Mouse (Mus musculus) gastrocnemius, adult 8-10 months (tissue): ENCODE data around the gene Cyp39a1. TPM values are rescaled to one million over a fixed set of nuclear protein-coding genes. Genes with fewer than 3 reads are reported as not detected.

ENCODE experiments used
- DNase-seq, 2 experiments: peaks; one replicate each; pipeline ENCODE4 v3.0.0; 2022; ENCODE audit warnings: low spot score in 2 of 2
- total RNA-seq, 4 experiments: library from RNA; stranded (reverse); gene quantifications; 2 replicates each; pipeline ENCODE4 v1.2.4; 2022

Cyp39a1 gene
- 1 to 10 TPM; 2.7 to 3.5 (median 2.8) TPM for total RNA-seq

DNA sequence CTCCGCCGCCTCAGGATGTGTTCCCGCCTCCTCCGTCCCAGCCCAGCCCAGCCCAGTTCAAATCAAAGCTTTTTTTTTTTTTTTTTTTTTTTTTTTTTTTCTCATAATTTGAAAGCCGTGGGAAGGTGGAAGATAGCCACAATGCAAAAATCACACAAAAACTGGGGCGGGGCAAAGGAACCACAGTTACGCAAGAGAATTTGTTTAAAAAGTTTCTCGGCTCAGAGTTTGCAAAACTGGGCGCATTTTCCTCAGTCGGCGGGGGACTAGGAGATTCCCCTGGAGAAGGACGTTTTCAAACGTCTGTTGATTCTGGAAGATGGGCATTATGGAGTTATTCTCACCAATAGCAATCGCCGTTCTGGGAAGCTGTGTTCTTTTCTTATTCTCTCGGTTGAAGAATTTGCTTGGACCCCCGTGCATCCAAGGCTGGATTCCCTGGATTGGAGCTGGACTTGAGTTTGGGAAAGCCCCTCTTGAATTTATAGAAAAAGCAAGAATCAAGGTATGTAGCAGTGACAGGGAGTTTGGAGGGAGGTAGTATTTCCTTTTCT is at the start of gene Cyp39a1:
Cyp39a1 (plus strand) TSS at position 136 of the 554 bp plus-strand sequence.
- DNase-seq = no peak

DNA sequence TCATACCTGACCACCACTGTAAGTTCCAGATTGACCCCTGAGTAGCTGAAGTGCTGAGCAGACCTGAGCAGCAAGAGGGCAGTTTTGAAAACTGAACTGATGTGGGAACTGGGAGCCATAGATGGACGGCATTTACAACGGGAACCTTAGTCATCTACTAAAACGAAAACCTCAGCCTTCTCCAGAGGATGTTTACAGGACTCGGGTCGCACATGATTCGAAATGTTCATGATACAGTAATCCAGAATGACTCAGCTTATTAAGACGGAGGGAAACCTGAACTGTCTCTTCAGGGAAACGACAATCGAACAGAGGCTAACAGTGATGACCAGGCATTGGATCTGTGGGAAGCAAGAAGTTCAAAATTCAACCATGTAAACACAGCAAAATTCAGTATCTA is 48.1 kb upstream of the Cyp39a1 start:
- DNase-seq = no peak

DNA sequence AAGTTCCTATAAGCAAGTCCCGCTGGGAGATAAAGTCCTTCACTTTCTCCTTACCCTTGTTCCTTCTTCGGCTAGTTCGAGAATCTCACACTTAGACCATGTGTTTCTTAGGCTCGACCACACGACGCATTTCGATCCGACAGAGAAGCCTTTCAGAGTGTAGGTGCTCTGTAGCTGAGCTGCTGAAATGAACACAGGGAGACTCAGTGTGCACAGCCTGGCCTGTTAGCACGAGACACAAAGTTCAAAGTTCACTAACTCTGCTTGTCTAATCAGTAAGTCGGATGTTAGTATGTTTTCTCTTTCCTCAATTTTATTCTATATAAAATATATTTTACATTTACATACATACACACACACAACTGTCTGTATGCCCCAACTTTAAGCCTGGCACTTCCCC is 45.1 kb upstream of the Cyp39a1 start:
- DNase-seq = no peak

DNA sequence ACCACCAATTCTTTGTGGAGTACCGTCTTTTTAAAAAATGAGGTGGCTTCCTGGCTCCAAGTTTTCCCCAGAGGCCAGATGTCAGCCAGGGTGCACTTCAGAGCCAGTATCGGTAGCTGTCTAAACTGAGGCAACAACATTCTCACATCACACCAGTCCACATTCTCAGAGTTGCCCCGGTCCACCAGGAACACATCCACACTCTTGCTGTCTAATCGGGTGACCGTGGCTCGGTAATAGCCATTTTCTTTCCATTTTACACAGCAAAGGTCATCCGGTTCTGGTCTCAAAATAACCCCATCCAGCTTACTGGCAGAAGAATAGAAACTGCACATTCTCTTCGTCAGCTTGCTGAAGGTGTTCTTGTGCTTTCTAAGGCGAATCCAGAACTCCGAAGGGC is 39.0 kb upstream of the Cyp39a1 start:
- no peak for DNase-seq

DNA sequence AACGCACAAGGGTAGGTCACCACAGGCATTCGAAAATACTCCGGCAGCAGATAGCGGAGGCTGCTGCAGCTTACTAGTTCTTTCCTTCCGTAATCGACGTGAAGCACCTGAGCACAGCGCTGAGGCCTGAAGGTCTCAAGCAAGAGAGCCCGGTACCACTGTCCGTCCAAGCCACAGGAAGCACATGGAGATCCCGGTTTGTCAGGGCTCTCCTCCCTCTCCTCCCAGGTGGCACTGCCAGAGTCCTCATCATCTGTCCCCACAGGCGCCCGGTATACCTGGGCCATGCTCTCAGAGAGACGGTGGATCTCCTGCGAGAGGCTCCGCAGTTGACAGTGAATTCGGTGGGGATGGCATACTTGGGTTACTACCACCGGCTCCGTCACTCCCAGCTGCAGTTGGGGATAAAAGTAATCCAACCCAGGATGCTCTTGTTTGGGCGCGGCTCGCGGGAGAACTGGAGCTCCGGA is 38.2 kb upstream of the Cyp39a1 start:
- DNase-seq = no peak

DNA sequence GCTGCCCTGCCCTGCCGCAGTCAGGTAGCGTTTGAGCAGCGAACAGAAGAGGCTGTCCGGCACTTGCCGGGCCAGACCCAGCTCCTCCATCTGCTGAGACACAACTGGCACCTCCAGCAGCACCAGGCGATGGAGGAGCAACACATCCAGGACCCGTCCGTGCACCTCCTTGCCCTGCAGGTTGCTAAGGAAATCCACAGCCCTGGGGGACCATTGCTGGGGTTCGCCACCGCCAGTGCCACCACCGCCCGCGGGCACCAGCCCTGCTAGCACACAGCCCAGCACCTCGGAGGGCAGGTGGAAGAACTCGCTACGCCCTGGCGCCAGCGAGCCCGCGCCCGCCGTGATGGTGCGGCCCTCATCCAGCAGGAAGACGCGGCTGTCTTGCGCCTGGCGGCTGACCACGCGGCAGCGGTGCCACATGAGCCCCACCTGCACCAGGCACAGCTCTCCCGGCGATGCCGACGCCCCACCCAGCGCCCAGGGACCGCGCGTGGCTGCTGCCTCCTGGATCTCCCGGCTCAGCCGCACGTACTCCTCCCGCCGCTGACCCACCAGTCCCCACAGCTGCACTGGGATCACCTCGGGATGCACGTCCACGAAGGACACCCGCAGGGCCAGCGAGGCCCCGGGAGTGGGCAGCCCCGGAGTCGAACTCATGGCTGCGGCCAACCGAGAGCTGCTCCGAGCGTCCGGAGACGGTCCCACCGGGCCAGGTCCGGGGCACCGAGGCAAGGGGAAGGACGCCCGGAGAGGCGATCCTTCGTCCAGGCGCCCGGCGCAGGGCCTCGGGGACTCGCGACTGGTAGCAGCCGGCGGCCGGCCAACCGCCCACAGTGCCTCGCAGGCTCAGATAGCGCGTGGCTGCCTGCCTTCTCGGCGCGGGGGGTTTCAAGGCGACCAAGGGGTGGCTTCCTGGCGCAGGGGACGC is 37.5 kb upstream of the Cyp39a1 start, which contains the start of gene Tdrd6:
Tdrd6 (minus strand) TSS at position 804 of the 931 bp plus-strand sequence.
- DNase-seq = no peak

DNA sequence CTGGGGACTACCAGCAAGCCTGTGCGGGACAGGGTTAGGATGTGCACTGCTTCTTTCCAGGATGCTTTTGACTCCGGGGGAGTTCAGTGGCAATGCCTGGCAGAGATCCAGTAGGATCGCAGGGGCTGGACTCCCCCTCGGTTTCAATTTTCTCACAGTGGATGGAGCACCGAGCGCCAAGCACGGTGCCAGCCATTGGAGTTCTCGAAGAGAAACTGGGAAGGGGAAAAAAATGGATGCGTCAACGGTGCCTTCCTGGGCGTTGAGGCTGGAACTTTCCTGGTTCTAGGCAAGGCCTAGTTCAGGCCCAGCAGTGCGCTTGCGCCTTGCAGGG is 36.8 kb upstream of the Cyp39a1 start:
- DNase-seq = no peak

DNA sequence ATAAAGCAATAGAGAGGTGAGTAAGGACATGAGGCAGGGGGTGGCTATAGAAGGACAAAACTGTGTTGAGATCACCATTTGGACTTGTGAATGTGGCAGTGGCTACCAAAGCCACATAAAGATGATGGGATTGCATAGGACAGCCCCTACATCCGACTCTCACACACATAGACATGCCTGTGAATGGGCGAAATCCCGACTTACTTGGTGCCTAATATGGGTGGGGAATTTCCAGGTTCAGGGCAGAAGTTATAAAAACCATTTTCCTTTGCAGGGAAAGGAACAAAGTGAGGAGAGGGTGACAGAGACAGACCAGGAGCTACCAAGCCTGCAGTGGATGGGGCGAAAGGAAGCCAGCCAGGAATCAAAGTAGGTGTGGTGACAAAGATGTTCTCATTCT is 30.1 kb upstream of the Cyp39a1 start:
- DNase-seq = no peak

DNA sequence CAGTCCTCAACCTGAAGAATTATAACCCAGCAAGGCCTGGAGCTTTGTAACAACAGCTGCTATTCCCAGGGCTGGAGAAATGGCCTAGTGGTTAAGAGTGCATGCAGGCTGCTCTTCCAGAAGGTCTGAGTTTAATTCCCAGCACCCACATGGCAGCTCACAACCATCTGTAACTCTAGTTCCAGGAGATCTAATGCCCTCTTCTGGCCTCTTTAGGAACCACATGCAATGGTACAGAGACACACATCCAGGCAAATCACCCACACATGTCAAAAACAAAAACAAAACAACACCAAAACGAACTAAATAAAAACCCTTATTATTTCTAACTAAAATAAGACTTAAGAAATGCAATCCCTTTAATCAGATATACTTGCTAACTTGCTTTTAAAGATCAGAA is 26.4 kb upstream of the Cyp39a1 start:
- DNase-seq = no peak

DNA sequence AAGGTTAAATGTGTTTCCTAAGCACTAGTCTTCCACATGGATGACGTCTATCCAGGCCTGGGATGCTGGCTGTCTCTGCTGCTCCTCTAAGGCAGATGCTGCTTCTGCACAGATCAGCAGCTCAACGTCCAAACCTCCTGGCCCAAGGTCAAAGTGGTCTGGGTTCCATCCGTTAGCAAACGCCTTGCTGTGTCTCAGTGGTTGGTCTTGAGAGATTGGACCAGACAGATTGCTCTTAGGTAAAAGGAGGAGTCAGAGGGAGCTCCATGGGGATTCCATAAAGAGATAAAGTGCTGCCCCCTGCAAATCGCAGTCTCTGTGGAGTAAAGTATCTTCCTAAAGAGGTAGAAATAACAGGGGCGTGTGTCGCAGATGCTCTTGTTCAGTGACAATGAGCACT is 24.0 kb upstream of the Cyp39a1 start:
- DNase-seq = no peak

DNA sequence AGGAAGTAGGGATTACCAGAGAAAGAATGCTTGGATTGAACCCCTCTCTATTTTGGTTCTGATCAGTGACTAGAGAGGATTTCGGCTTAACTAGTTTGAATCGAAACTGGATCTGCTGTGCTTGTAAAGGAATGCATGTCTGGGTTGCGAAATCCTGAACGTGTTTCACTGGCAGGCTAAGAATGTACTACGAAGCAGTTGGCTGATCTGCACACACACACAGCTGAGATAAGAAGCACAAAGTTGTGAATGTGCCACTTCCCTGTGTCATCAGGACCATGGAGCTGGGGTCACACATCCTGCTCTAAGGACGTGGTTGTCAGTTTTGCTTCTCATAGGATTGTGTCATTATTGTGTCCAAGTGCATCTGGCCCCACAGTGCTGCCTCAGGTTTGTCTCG is 22.9 kb upstream of the Cyp39a1 start:
- DNase-seq = no peak

DNA sequence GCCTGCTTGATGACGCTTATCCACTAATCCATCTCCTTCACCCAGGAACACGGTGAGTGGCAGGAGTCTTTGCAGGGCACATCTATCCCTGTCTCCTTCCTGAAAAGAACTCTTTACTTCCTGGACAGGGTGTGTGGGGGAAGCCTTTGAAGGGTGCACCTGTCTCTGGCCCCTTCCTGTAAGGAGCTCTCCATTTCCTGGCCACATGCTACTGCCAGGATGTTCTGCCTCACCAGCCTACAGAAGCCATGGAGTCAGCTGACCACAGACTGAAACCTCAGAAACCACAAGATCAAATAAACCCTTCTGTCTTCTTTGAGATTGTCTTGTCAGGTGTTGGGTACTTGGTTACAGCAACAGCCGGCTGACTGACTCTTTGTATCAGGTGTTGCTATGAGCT is 22.1 kb upstream of the Cyp39a1 start:
- DNase-seq = no peak

DNA sequence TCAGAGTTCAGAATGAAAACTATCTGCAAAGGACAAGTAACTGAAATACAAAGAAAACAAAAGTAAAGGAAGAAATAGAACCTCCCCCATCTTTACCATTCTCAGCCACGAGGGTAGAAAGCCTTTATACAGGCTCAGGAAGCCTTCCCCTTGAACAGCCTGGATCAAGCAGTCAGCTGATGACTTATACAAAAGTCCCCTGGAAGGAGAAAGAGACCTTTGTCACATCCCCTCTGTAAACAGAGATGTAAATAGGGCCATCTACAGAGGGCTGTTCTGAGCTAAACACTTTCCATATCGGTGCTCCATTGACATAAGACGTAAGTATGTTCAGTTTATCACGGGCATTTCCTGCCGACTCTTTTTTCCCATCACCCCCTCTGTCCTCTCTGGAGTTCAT is 20.3 kb upstream of the Cyp39a1 start:
- no peak for DNase-seq

DNA sequence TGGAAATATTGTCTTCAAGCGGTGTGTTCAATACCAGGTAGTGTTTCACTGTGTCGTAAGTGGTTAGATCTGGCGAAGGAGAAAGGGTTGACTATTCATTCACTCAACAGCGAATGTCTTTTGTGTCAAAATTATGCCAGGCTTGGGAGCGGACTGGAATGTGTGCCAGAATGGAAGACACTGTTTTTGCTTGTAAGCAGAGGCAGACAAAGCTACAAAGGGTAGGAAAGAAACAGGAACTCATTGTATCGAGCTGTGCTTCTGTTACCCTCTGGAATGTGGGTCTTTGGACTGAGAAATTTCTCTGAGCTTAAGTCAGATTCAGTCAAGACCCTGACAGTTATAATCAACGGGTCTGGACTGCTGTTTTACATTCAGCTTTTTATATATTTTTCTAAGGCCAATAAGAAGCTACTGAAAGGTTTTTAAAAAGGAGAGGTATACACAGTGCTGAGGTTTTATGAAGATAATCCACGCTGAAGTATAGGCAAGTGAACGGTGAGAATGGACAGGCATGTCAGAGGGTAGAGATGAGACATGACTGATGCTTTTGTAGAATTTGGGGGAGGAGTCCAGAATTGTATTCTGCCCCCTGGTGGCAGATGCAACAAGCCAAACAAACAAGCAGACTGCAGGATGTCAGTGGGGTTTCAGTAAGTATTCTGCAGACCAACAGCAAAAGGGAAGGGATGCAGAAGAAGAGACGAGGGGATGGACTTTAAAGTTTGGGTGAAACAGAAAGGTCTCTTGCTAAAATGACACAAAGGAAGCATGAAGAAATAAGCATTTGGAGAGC is 17.4 kb upstream of the Cyp39a1 start:
- DNase-seq = no peak

DNA sequence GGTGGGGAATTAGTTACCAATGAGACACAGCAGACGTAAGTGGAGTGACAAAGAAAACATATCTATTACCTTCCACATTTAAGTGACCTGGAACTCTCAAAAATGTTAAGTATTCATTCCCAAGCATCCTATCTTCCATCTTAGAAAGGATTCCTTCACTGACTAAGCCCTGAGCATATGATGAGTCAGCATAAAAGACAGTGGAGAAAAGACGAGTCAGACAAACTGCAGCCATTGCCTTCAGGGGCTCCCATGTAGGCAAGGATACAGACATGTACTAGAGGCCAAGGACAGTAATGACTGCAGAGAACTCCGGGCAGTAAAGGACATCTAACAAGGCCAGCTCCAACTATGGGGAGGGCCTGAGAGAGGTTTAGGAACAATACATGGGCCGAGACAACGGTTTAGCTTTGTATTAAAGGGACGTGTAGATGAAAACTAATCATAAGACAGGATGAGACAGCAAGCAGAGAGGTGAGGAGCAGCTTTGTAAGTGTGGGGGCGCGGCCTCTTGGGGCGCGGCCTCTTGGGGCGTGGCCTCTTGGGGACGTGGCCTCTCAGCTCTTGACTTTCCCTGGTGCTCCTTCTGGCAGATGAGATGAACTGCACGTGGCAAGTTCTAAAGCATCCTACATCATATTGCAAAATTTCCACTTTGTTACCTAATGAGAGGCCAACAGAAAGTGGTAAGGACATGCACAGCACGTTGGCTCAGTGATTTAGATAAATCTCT is 15.7 kb upstream of the Cyp39a1 start:
- no peak for DNase-seq

DNA sequence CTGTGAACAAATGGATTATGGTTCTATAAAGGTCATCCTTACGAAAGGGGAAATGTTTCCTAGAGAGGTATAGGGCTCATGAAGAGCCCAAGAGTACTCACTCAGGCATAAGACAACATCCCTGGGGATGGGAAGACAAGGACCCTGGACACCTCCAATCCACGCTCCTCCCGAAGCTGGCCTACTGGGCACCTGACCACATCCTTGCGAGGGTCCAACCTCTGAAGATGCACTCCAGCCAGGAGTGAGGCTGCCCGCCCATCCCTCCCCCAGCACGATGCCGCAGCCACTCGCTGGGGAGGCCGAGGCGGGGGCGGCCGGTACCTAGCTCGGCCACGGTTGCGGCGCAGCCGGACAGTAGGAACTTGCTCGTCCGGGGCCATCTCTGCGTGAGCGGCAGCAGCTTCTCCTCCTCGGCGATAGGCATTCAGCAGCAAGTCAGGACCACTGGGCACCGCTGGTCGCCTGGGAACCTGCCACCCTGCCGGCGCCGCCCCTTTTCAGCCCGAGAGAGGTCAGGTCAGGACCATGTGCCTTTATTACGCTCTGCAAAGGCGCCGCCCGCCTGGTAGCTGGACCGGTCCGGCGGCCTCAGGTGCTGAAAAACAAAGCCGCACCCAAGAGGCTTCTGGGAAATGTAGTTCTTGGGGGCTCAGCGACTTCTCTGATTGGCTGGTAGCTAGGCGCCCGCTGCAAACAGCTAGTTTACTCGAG is 492 bp upstream of the Cyp39a1 start, which contains the start of gene Slc25a27:
Slc25a27 (minus strand) TSS at position 639 of the 714 bp plus-strand sequence.
- peak; percentile 81 to 88 for DNase-seq

DNA sequence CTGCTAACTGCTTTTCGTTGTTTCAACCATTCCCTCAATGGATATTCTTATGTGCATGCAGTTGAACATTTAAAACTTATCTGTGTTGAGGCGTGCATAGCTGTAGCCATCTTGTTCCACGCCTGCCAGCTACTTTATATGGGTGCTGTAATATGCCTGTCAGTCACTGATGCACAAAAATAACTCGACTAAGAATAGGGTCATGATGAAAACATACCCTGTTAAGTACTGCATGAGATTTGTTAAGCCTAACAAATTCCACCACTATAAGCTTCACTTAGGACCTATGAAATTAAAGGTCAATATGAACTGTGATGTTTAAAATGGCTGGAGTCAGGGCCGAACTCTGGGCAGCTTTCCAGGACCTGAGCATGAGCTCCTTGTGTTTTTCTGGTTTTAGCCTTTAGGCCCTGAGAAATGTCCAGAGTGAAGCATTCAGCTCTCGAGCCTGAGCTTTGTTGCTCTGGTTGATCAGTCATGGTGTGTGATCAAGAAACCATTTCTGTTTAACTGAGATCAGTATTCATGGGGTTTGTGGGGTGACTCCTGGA is 2.0 kb downstream of the Cyp39a1 start:
- no peak for DNase-seq

DNA sequence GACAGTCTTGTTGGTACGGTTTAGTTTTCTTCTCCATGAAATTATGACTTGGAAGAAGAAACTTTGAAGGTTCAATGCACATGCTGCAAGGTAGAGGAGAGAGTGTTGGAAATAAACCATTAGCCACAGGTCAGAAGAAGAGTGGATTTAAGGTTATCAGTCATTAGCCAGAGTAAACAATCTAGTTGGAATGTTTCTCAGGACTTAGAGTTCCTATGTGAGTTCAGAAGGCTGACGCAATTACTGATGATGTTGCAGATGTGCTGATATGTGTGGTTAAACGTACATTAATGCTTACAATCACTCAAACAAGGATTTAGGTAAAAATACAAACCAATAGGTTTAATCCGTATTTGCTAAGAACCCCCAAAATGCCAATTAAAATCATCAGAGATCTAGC is 4.7 kb downstream of the Cyp39a1 start:
- DNase-seq = no peak

DNA sequence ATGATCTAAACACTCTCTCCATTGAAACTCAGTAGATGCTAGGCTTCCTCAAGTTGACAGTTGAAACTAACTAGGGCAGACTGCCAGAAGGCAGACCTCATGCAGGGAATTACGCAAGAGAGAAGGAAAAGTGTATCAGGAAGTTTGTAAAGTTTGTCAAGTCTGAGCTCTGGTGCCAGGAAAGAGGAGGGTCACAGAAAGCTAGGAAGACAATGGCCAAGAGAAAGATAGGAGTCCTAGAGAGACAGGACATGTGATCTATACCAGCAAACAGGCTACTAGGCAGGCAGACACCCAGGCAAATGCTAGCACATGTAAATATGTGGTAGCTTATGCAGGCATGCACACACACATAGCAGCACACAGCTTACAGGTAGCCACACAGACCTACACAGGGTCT is 8.0 kb downstream of the Cyp39a1 start:
- DNase-seq = no peak

DNA sequence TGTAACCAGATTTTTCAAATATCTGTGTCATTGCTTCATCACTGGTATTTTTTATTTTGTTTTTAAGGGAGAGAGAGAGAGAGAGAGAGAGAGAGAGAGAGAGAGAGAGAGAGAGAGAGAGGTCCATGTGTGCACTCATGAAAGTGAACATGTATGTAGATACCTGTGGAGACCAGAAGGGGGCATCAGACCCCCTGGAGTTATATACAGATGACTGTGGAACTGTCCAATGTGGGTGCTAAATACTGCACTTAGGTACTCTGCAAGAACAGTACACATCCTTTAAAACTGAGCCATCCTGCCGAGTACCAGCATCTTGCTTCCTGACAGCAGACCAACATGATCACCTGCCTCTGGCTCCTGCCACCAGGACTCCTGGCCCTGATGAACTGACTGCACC is 9.0 kb downstream of the Cyp39a1 start:
- no peak for DNase-seq
